Mouse (Mus musculus) heart, postnatal 4 days (tissue): ENCODE measurements around the gene Ankle1. TPM values are rescaled to one million over a fixed set of nuclear protein-coding genes. Genes with fewer than 3 reads are reported as not detected.

Experiments
- DNase-seq: peaks from one replicate; pipeline ENCODE4 v3.0.0; 2021
- total RNA-seq, 2 experiments: library from RNA; stranded (reverse); gene quantifications; 2 replicates each; pipeline ENCODE4 v1.2.3; 2021

Ankle1 gene
- total RNA-seq, 2 experiments from 2014 or later, result 9.8 TPM

GRCm38 (mm10) chr8:71381971-71382961 is 23.5 kb upstream of the Ankle1 start:
- DNase-seq, result peak; percentile 92

DNA sequence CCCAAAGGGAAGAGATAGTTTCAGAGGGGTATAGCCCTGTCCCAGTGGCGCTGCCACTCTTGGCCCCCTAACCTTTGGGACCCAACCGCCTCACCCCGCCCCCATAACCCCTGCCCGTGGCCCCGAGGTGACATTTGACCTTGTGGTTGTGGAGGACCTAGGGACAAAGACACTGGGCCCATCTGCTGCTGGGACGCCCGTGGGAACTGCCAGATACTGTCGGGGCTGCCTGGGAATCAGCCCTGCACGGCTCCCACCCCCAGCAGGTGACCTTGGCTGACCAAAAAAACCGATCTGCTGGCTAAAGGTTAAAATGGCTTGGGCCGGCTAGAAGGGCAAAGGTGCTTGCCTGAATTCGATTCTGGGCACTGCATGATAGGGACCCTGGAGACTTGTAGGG is 22.4 kb upstream of the Ankle1 start:
- DNase-seq, result no peak

DNA sequence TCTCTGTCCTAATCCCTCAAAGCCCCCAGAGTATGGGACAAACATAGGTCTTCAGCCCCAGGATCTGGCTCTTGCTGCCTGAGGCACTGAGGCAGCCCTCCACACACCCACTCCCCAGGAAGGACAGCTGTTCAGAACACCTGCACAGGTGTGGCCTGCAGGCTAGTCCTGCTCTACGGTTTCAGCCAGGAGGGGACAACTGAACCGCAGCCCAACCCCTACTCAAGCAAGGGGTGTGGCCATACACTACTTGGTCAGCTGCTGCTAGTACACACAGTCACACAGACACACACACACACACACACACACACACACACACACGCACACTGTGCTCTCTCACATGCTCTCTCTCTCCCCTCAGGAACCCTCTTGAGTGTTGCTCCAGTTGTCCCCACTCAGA is 21.9 kb upstream of the Ankle1 start:
- no peak for DNase-seq

GRCm38 (mm10) chr8:71385212-71385835 is 20.5 kb upstream of the Ankle1 start:
- DNase-seq, result no peak

DNA sequence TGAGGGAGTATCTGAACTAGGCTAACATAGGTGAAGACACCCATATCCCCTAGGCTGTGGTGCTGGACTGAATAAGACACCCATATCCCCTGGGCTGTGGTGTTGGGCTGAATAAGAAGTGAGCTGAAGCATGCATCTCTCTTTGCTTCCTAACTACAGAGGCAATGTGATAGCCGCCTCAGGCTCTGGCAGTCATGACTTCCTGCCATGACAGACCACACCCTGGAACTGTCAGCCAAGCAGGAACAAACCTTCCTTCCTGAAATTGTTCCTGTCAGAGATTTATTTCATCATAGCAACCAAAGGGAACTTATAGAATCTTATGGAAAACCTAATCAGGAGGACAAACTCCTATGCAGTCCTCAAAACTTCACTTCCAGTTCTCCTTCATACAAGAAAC is 17.5 kb upstream of the Ankle1 start:
- DNase-seq, result no peak

- no peak for DNase-seq
Measured at GRCm38 (mm10) chr8:71391696-71392095, 14.1 kb upstream of the Ankle1 start.

DNA sequence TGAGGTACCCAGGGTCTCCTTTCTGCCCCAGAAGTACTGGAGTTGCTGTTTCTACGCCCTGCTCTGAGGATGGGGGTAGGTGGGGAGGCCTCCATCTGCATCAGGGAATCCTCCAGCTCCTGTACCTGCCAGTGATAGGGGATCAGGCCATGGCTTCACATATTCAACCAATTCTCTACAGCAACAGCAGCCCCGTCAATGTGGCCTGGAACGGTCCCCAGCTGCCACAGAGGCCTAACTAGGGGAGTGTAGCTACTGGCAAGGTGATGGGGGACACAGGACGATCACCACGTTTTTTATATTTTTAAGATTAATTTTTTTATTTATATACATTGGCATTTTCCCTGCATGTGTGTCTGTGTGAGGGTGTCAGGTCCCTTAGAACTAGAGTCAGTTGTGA is 13.4 kb upstream of the Ankle1 start:
- no peak for DNase-seq

DNA sequence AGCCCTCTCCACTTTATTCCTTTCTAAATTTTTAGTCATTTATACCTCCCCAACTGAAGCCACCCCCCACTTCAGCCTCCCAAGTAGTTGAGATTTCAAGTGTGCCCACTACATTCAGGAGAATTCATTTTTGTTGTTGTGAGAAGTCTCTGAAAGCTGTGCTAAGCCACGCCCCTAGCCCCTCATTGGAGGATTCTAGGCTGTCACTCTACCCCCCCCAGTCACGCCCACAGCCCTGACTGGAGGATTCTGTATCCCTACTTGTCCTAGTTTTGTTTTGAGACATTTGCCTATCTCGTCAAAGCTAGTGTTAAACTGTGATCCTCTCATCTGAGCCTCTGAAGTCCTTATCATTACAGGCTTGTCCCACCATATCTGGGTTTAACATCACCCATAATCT is 12.9 kb upstream of the Ankle1 start:
- DNase-seq, result no peak

DNA sequence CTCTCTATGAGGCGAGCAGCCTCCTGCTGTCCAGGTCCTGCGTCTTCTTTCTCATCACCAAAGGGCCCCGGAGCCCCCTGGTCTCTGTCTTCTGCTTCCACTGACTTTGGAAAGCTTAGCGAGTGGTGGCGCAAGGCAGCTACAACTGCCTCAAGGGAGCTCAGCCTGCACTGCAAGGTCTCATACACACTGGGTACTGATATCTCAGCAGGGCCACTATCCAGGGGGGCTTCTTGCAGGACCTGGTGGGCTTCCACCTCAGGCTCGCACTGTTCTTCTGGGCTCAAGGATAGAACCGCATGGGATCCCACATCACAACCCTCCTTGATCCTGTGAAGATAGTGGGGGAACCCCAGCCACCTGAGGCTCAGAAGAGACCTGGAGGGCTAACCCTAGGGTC is 11.3 kb upstream of the Ankle1 start:
- peak; percentile 4 for DNase-seq

DNA sequence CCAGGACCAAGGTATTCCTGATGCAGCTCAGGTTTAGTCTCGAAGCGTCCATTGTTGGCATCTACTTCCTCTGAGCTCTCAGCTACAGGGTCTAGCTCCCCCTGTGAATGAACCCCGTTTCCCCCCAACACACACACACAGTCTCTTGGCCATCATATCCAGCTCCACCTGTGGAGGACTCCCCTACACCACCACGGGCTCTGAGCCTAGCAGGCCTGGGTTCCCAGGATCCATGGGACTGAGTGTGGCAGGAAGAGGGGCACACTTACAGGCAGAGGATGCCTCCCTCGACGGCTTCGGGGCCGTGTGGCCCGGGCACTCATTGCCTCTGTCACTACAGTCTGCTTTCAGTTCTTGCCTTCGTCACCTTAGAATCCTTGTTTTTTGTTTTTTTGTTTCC is 10.7 kb upstream of the Ankle1 start:
- peak; percentile 5 for DNase-seq

GRCm38 (mm10) chr8:71395629-71396028 is 10.2 kb upstream of the Ankle1 start, which contains the start of gene Ushbp1:
Ushbp1 (minus strand) TSS chr8:71395802.
- DNase-seq, result peak; percentile 56

DNA sequence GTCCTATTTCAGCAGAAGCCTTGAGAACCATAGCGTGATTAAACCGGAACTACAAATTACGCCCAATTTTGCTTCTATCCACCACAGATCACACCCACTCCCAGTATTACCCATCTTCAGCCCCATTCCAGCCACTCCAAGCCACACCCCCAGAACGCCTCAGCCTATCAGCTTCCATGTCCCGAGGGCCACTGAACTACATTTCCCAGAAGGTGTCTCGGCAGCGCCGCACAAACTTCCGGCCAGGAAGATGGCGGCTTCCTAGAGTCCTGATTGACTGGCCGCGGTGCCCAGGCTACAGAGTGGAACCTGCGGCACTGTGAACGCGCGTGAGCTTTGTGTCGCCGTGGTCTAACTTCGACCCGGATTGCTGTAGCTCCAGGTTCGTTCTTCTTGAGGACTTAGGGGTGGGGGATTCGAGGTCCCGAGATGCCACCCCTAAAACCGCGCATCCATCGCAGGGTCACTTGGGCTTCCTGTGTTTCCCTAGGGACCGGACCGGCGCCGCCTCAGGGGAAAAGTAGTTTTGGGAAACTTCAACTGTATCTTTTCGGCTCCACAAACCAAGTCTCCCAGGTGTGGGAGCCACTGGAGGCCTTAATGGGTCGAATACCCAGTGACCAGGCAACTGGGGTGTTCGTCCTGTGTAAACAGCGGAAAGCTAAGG is 9.0 kb upstream of the Ankle1 start, which contains the start of gene Babam1:
Babam1 (plus strand) TSS at position 223 of the 667 bp plus-strand sequence.
- peak; percentile 93 for DNase-seq

DNA sequence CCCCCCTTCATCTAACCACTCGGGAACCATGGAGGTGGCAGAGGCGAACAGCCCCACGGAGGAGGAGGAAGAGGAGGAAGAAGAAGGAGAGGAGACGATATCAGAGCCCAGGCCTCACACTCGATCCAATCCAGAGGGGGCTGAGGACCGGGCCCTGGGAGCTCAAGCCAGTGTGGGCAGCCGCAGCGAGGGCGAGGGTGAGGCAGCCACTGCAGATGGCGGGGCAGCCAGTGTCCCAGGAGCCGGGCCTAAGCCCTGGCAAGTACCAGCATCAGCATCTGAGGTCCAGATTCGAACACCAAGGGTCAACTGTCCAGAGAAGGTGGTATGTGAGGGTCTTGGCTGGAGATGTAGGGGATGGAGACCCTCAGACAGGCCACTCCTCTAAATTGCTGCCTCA is 8.1 kb upstream of the Ankle1 start:
- DNase-seq, result peak; percentile 15

DNA sequence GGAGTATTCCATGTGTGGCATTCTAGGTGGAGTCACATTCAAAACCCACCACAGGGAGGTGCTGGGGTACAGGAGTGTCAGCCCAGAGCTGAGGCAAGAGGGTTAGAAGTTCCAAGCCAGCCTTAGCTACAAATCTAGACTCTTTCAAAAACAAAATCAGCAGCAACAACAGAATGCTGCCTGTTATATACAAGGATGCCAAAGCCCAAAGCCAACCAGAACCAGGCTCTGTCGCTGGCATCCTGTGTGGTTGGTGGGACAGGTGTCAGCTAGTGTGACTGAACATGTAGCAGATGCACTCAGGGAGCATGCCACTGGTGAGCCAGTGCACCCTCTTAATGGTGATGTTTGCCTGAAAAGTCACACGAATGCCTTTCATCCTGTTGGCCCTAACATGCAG is 5.0 kb upstream of the Ankle1 start:
- no peak for DNase-seq

- no peak for DNase-seq
Measured at GRCm38 (mm10) chr8:71401454-71401853, 4.4 kb upstream of the Ankle1 start.

GRCm38 (mm10) chr8:71402446-71402964 is 3.3 kb upstream of the Ankle1 start:
- no peak for DNase-seq

- DNase-seq, result no peak
Measured at GRCm38 (mm10) chr8:71403107-71403885, 2.5 kb upstream of the Ankle1 start.

GRCm38 (mm10) chr8:71404011-71404410 is 1.8 kb upstream of the Ankle1 start:
- no peak for DNase-seq

DNA sequence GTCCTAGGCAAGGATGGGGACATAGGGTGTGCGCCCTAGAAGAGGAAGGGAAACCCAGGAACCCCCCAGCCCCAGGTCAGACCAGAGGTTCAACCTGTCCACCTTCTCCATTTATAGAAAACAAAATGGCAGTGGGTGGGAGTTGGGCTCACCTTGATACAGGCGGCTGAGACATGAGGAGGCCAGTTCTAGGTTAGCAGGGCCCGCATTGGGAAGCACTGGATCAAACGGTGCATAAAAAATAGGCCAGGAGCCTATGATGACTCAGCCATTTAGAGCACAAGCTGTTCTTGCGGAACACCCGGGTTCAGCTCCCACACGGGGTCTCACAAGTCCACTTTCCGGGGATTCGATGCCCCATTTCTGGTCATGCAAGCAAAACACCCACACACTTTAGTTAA is 859 bp upstream of the Ankle1 start:
- DNase-seq, result no peak

DNA sequence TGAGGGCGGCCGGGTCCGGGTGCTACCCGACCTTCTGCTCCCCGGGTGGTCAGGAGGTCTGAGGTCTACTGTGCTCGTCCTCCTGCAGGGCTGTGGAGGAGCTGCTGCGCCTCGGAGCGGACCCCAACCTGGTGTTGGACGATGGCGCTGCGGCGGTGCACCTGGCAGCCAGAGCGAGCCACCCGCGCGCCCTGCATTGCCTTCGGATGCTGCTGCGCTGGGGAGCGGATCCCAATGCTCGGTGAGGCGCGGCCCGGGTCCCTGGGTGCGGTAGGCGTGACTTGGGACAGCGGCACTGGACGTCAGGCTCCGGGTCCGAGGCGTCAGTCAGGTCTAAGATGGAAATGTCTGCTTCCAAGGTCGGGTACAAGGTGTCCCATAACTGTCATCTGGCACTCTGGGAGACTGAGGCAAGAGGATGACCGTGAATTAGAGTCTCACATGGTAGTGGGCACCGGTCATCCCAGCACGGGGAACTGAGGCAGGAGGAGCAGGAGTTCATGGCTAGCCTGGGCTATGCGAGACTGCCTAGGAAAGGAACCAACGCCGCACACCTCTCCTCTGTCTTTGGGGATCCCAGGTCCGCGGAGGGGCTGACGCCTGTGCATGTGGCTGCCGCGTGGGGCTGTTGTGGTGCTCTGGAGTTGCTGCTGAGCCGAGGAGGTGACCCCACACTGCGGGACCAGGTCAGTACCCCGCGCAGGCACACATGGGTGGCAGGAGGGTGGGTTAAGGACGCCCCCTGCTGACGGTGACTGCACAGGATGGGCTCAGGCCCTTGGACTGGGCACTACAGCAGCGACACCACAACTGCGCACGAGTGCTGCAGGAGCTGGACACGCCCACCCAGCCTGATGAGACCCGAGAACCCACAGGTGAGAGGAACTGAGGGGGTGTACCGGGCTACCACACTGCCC is 547 bp downstream of the Ankle1 start:
- peak; percentile 85 for DNase-seq

GRCm38 (mm10) chr8:71407441-71407840 is 1.6 kb downstream of the Ankle1 start:
- DNase-seq, result no peak
